Mouse (Mus musculus) limb, embryonic 14.5 days (tissue): ENCODE data around the gene Bmp7. TPM values are rescaled to one million over a fixed set of nuclear protein-coding genes. Genes with fewer than 3 reads are reported as not detected.

Source experiments
- ATAC-seq: fragments of 200-750 bp; cut with Nextera tagmentation; 2 replicates; pipeline ENCODE4 v1.8.0; 2017; ENCODE audit warnings: low read depth, moderate number of reproducible peaks, moderate TSS enrichment; ENCODE audit not compliant: low FRiP score
- DNase-seq: peaks from one replicate; pipeline ENCODE4 v3.0.0-alpha.2; 2015; ENCODE audit warnings: low spot score
- H3K27ac ChIP-seq: fragments of 300-500 bp; sonication (generic); replicated peaks from 2 replicates; pipeline ENCODE4 v1.5.1; 2014; ENCODE audit warnings: low read depth, mild to moderate bottlenecking, low read length, moderate library complexity, mixed read lengths
- H3K27me3 ChIP-seq: fragments of 300-500 bp; sonication (generic); 2 replicates; pipeline ENCODE4 v1.6.1; 2014; ENCODE audit warnings: low read length, mixed read lengths; ENCODE audit not compliant: control insufficient read depth, insufficient read depth
- H3K36me3 ChIP-seq: fragments of 300-500 bp; sonication (generic); 2 replicates; pipeline ENCODE4 v1.6.1; 2014; ENCODE audit warnings: mild to moderate bottlenecking, low read length, moderate library complexity, mixed read lengths; ENCODE audit not compliant: control insufficient read depth, insufficient read depth
- H3K4me1 ChIP-seq: fragments of 300-500 bp; sonication (generic); 2 replicates; pipeline ENCODE4 v1.6.1; 2014; ENCODE audit warnings: antibody characterized with exemption, low read length, mixed read lengths; ENCODE audit not compliant: control insufficient read depth, insufficient read depth
- H3K4me2 ChIP-seq: fragments of 300-500 bp; sonication (generic); replicated peaks from 2 replicates; pipeline ENCODE4 v1.6.1; 2014; ENCODE audit warnings: low read depth, mild to moderate bottlenecking, low read length, moderate library complexity; ENCODE audit not compliant: severe bottlenecking
- H3K4me3 ChIP-seq: fragments of 300-500 bp; sonication (generic); replicated peaks from 2 replicates; pipeline ENCODE4 v1.5.1; 2014; ENCODE audit warnings: low read length
- H3K9ac ChIP-seq: fragments of 300-500 bp; sonication (generic); 2 replicates; pipeline ENCODE4 v1.6.1; 2014; ENCODE audit warnings: mild to moderate bottlenecking, low read depth, low read length, moderate library complexity; ENCODE audit not compliant: severe bottlenecking
- H3K9me3 ChIP-seq: fragments of 300-500 bp; sonication (generic); 2 replicates; pipeline ENCODE4 v1.6.1; 2016; ENCODE audit warnings: low read length; ENCODE audit not compliant: control insufficient read depth
- POLR2A ChIP-seq: fragments of 200-500 bp; IDR thresholded peaks from 2 replicates; pipeline ENCODE4 v1.8.0; 2012; ENCODE audit warnings: inconsistent platforms, mild to moderate bottlenecking, moderate library complexity, borderline replicate concordance; ENCODE audit not compliant: insufficient read depth, insufficient read length; ENCODE audit errors: extremely low read depth
- WGBS: fragments of 180-500 bp; shearing (Covaris S2); extraction: QIAGEN DNeasy Blood & Tissue Kit; methylation state at CpG from one replicate; pipeline ENCODE4 v1.1.7; 2014; 5-methylcytosine and 5-hydroxymethylcytosine counted together
- polyA plus RNA-seq, 2 experiments: library from polyadenylated mRNA; depleted of rRNA in 1 of 2; stranded (reverse) in 1 of 2; unstranded in 1 of 2; fragments of >200 nt; fragmentation: Nextera tagmentation in 1 of 2; extraction: Ambion mirVana in 1 of 2; gene quantifications; 2 replicates each; pipeline versions ENCODE4 v1.2.1 to v1.2.3; 2012 to 2014

The Bmp7 gene
- polyA plus RNA-seq (2012; rRNA removed) (41.9 and 52.2 TPM in 2 replicates), polyA plus RNA-seq (2014; fragmentation: Nextera tagmentation; extraction: Ambion mirVana) (28.6 and 33.4 TPM in 2 replicates)

DNA sequence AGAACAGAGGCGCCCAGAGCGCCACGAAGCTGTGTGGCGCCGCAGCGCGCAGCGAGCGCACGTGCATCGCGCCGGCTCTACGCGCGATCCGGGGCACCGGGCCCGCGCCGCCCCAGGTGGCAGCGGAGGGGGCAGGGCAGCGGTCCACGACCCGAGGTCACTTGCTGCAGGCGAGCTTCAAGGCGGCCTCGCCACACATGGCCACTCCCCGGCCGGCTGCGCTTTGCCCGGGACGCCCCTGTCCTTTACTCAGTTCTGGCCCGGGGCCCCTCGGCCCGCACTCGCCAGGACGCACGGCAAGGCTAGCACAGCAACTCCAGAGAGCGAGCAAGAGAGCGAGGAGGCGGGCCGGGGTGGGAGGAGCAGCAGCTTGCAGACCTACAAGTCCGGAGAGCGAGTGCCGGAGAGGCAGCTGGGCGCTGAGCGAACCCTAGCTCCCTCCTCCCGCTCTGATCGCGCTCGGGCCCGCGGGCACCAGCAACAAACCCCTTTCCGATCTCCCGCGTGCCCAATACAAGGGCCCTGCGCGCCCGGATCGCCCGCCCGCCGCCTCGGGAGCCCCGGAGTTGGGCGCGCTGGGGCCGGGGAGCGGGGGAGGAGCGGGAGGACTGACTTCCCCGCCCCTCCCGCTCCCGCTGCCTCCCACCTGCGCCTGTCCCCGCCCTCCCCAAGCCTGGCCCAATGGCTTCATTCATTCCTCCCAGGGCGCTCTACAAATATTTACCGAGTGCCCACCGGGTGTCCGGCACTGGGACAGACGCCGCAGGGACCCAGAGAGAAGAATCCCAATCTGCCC lies at the start of gene Bmp7:
Gene Bmp7 (minus strand): TSS at position 319 of the 796 bp plus-strand sequence.
- H3K36me3 ChIP-seq: no peaks in the 10 kb centered on the region
- H3K4me2 ChIP-seq: peak within 1 kb of the TSS; percentile 97
- WGBS: 0% methylated on average over 47 of the region's 82 CpGs
- H3K4me1 ChIP-seq: peaks cover 40% of the 10 kb centered on the region
- H3K27me3 ChIP-seq: no peaks in the 10 kb centered on the region; the same call in 1 of the 2 replicates
- peak within 1 kb of the TSS; percentile 65 for H3K9ac ChIP-seq
- 0 out of 2 replicates have a peak, but pooled peaks have one; percentile 17 for TF ChIP-seq POLR2A
- peak within 1 kb of the TSS; percentile 74 for H3K4me3 ChIP-seq
- DNase-seq (peak; percentile 86), ATAC-seq (peak; percentile 86)
- H3K27ac ChIP-seq: peak within 1 kb of the TSS; percentile 82
- H3K9me3 ChIP-seq: no peaks in the 10 kb centered on the region

- DNase-seq (no peak), ATAC-seq (no peak)
- H3K9me3 ChIP-seq: peaks cover 3% of the 10 kb centered on the region; the same call in 1 of the 2 replicates
Observed at GRCm38 (mm10) chr2:172982776-172983561, 42.8 kb upstream of the Bmp7 start.

GRCm38 (mm10) chr2:172979666-172980345 lies 39.7 kb upstream of the Bmp7 start:
- no peak overlapping the region for H3K4me3 ChIP-seq
- no peak overlapping the region for H3K4me2 ChIP-seq
- ATAC-seq (no peak), DNase-seq (no peak)
- peaks cover 3% of the 10 kb centered on the region; the same call in 1 of the 2 replicates for H3K9me3 ChIP-seq
- peaks cover 15% of the 10 kb centered on the region for H3K4me1 ChIP-seq
- H3K27me3 ChIP-seq: no peaks in the 10 kb centered on the region
- no peaks in the 10 kb centered on the region for H3K36me3 ChIP-seq
- TF ChIP-seq POLR2A: no peak
- no peak overlapping the region for H3K9ac ChIP-seq
- 93% methylated on average over 40 of the region's 43 CpGs for WGBS
- no peak overlapping the region for H3K27ac ChIP-seq

More at GRCm38 (mm10) chr2:172982776-172983561, 42.8 kb upstream of the Bmp7 start:
- H3K36me3 ChIP-seq: no peaks in the 10 kb centered on the region
- no peak overlapping the region for H3K27ac ChIP-seq
- no peaks in the 10 kb centered on the region for H3K27me3 ChIP-seq
- TF ChIP-seq POLR2A: no peak
- no peak overlapping the region for H3K9ac ChIP-seq
- 71% methylated on average over 9 of the region's 9 CpGs for WGBS
- no peak overlapping the region for H3K4me3 ChIP-seq
- no peak overlapping the region for H3K4me2 ChIP-seq
- peaks cover under 1% of the 10 kb centered on the region; the same call in 1 of the 2 replicates for H3K4me1 ChIP-seq

- Histone ChIP-seq H3K9ac (no peak overlapping the region), H3K4me1 (peaks cover 15% of the 10 kb centered on the region), H3K4me3 (no peak overlapping the region), H3K27me3 (no peaks in the 10 kb centered on the region), H3K4me2 (no peak overlapping the region), H3K36me3 (no peaks in the 10 kb centered on the region), H3K9me3 (peaks cover 3% of the 10 kb centered on the region; the same call in 1 of the 2 replicates), H3K27ac (no peak overlapping the region)
- 59% methylated on average over 3 of the region's 4 CpGs for whole genome bisulfite sequencing
- no peak for TF ChIP-seq POLR2A
- DNase-seq (no peak), ATAC-seq (no peak)
Observed at GRCm38 (mm10) chr2:172978131-172978633, 38.1 kb upstream of the Bmp7 start.
